Mouse (Mus musculus): ENCODE data around the gene Atp10b.
"Not testable (repeated sequence)": the region's sequence is repeated elsewhere in the genome, so short reads cannot be mapped to it uniquely, and the experiment has no call there.

Gene Atp10b

DNA sequence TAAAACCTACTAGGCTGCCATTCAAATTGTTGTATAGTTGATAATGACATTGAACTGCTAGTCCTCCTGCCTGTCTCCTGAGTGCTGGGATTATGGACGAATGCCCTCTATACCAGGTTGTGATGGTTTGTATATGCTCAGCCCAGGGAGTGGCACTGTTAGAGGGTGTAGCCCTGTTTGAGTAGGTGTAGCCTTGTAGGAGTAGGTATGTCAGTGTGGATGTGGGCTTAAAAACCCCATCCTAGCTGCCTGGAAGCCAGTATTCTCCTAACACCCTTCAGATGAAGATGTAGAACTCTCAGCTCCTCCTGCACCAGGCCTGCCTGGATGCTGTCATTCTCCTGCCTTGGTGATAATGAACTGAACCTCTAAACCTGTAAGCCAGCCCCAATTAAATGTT lies at the start of gene Atp10b:
TSS of gene Atp10b (plus strand) at position 301 of the 400 bp plus-strand sequence.
- in situ Hi-C loops (cut with MseI, MboI) = no loop called here

DNA sequence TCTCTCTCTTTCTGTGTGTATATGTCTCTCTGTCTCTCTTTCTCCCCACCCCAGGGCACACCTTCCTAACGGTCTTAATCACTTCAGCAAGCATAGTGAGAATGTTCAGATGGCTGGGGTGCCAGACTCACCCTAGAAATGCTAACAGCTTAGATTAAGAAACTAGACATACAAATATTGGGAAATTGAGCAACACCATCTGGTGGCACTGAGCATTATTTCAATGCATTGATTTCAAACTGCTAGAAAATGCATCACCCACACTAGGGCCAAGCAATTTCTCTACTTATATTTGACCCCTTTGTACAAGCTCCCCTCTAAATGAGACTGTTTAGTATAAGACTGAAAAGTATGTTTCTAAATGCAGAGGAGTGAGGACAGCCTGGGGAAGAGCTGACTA lies 48.3 kb upstream of the Atp10b start:
- in situ Hi-C loops (cut with MseI, MboI) = no loop called here

- in situ Hi-C loops (cut with MseI, MboI) = no loop called here
Measured at GRCm38 (mm10) chr11:43125908-43126477, 23.7 kb upstream of the Atp10b start.

- in situ Hi-C loops (cut with MseI, MboI) = not testable (repeated sequence)
Measured at GRCm38 (mm10) chr11:43126573-43126972, 23.1 kb upstream of the Atp10b start.

GRCm38 (mm10) chr11:43141296-43141695 lies 8.4 kb upstream of the Atp10b start:
- in situ Hi-C loops (cut with MseI, MboI) = no loop called here

DNA sequence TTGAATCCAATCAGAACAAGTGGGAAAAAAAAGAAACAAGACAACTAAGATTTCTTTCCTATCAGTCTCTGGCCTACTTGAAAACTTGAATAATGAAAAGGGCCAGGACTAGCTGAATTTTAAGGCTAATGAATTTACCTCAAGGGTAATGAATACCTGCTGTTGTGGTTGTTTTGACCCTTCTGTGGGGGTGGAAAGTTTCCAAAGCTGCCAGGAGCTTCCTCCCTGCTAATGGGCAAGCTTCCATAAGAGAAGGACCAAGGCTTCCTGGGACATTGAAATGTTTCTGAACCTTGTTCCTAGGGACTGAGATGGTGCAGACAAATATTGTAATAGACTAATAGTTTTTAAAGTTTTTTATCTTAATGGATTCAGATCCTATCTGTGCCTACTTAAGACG lies 6.9 kb upstream of the Atp10b start:
- in situ Hi-C loops (cut with MseI, MboI) = no loop called here

DNA sequence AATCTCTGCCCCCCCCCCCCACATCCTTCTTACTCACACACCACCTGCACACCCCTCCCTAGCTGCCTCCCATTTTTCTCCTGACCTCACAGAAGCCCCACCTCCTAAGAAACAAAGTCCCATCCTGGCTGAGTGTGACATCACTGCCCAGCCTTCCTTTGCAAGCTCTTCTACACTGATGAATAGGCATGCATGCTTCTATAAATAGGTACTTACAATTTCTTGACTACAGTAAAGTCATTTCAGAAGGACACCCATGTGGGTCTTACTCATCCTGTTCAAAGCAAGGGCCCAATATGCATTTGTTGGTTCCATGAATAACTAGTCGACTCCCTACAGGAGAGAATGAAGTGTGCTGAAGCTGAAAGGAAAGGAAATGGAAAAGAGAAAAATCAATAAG lies 5.5 kb upstream of the Atp10b start:
- in situ Hi-C loops (cut with MseI, MboI) = no loop called here

- in situ Hi-C loops (cut with MseI, MboI) = not testable (repeated sequence)
Measured at GRCm38 (mm10) chr11:43144882-43145281, 4.8 kb upstream of the Atp10b start.

DNA sequence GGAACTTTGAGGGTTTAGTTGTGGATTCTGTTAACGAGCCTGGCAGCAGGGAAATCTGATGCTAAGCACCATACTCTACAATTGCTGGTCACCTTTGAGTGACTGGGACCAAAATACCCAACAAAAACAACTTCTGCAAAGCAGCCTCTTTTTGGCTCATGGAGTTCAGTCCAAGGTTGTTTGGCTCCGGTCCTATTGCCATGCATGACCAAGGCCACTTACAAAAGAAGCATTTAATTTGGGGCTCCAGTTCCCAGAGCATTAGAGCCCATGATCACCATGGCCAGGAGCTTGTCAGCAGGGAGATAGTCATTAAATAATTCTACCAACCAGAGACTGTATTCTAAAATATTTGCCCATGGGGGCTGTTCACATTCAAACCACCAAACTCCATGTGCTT lies 2.3 kb upstream of the Atp10b start:
- in situ Hi-C loops (cut with MseI, MboI) = no loop called here

DNA sequence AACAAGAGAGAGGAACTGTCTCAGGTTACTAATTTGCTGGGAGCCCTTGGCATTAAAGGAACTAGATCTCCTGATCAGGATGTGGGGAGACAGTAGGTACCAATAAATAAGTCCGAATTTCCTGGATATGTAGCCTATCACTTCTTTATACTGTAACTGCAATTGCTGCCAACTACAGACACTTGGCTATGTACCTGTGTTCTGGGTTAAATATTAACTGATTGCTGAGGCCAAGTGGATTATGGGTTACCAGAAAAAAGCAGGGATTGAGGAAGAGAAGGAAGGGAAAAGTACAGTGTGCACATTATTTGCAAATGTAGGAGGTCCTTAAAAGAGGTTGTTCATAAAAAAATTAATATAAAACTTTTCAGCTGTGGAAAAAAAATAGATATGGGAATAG lies 1.3 kb upstream of the Atp10b start:
- in situ Hi-C loops (cut with MseI, MboI) = no loop called here

DNA sequence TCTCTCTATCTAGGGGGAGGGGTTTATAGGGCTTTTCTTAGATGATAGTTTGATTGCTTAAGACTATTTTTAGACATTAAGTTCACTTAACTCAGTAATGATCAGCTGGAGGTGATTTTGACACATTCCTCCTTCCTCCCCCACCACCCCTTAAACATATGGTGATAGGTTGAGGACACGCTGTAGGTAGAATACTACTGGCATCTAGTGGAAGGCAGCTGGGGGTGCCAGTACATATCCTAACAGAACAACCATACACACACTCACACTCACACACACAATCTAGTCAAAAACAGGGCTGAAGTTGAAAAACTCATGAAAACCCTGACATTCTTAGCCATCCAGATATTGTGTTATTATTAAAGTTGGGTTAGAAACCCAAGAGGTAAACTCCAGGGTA lies 5.3 kb downstream of the Atp10b start:
- in situ Hi-C loops (cut with MseI, MboI) = no loop called here

DNA sequence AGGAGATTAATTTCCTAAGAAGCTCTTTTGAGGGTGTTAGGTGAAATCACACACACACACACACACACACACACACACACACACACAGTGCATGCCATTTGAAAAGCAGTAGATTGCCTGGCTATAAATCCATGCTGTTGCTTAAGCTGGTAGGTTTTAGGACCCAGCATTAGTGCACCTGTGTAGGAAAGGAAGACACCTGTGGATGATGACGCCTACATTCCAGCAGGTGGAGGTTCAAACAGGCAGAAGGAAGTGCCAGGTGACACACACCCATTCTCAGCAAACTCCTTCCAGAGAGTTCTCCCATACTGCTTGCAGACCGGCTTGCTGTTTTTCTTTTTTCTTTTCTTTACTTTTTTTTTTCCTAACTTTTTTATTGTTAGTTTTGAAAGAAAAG lies 5.7 kb downstream of the Atp10b start:
- in situ Hi-C loops (cut with MseI, MboI) = no loop called here

DNA sequence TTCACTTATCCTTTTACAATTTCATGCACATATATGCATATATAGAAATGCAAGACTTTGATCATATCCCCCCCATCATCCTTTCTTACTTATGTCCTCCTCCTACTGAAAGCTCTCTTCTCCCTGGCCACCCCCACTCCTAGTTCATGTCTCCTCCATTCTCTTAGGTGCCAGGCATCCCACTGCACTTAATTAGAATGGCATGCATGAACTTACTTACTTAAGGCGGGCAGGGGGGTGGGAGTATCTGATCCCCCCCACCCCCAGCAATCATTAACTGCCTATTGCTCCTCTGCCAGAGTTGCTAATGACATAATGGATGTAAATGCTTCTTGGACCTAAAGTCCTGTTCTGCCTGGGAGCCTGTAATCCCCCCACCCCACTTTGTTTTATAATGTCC lies 9.1 kb downstream of the Atp10b start:
- in situ Hi-C loops (cut with MseI, MboI) = no loop called here

- in situ Hi-C loops (cut with MseI, MboI) = no loop called here
Measured at GRCm38 (mm10) chr11:43160188-43160942, 10.7 kb downstream of the Atp10b start.

- in situ Hi-C loops (cut with MseI, MboI) = no loop called here
Measured at GRCm38 (mm10) chr11:43170601-43171000, 20.9 kb downstream of the Atp10b start.

DNA sequence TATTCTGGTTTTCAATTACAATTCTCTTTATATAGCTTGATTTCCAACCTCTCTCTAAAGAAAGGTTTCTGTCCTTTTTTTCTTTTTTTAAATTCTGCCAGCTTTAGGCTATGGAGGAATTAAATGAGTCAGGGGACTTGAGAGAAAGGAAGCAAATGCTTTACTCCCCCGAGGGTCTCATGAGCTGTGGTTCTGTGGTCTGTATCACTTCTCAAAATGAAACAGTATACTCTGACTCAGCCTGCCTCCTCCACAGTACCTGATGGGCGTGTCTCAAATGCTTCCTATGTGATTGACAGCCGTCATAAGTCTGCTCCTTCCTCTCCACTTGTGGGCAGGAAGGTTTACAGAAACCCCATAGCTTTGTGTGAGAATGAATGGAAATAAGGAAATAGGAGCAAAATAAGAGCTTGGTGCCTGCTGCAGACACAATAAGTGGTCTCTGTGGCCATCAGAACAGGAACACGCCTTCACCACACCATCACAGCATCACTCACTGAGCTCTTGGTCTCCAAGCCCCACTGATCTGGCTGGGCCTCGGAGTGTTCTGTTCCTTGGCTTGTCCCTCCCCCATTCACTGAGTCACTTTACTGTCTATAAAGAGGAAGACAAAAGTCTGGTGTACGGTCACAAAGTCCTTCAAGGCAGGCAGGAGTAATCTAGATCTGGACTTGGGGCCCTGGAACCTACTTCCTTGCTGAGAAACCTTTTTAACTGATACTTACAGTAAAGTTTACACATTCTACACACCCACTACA lies 24.9 kb downstream of the Atp10b start:
- in situ Hi-C loops (cut with MseI, MboI) = no loop called here

DNA sequence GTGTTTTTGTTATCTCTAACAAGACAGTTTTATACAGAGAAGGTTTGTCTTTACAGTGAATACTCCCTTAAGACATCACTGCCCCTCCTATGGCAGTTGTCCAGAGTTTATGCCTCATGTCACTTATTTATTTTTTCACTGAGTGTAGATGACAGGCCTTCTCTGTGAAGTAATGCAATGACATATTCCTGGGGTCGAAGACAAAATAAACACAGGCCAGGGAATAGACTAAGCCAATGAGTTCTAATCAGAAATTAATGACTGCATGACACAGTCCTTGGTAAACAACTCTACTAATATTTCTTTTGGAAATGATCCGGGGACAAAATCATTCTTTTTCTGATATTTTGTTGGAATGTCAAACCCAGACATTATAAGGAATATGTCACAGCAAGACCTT lies 32.7 kb downstream of the Atp10b start:
- in situ Hi-C loops (cut with MseI, MboI) = no loop called here

- in situ Hi-C loops (cut with MseI, MboI) = no loop called here
Measured at GRCm38 (mm10) chr11:43182816-43183215, 33.1 kb downstream of the Atp10b start.

GRCm38 (mm10) chr11:43183457-43183856 lies 33.8 kb downstream of the Atp10b start:
- in situ Hi-C loops (cut with MseI, MboI) = no loop called here

- in situ Hi-C loops (cut with MseI, MboI) = no loop called here
Measured at GRCm38 (mm10) chr11:43186291-43186690, 36.6 kb downstream of the Atp10b start.

GRCm38 (mm10) chr11:43189817-43190593 lies 40.3 kb downstream of the Atp10b start:
- in situ Hi-C loops (cut with MseI, MboI) = no loop called here

GRCm38 (mm10) chr11:43198811-43199210 lies 49.1 kb downstream of the Atp10b start:
- in situ Hi-C loops (cut with MseI, MboI) = no loop called here

Data from mouse trophoblast stem cell (cell line).